ENCODE assay signal across 8 mouse cellular contexts in genomic region chr1:85894748-85895360, GRCm38 (mm10). TPM values are rescaled to one million over a fixed set of nuclear protein-coding genes. Genes with fewer than 3 reads are reported as not detected.
DNase-seq lines count a peak whose midpoint lies in the region; ATAC-seq and TF ChIP-seq lines count a peak whose summit lies in the region.

No protein-coding gene starts in this region.

- H3K27me3 ChIP-seq in embryonic facial prominence, embryonic 12.5 days = no peaks in the 10 kb centered on the region
- no peaks in the 10 kb centered on the region for H3K27me3 ChIP-seq in hindbrain, embryonic 12.5 days
- no peaks in the 10 kb centered on the region for H3K27me3 ChIP-seq in liver, embryonic 12.5 days (replicated peaks)

- peak overlapping the region; percentile 82 for H3K4me2 ChIP-seq in embryonic facial prominence, embryonic 12.5 days (replicated peaks)
- peak overlapping the region; percentile 80 for H3K4me2 ChIP-seq in hindbrain, embryonic 12.5 days (replicated peaks)
- peak overlapping the region; percentile 96 for H3K4me2 ChIP-seq in liver, embryonic 12.5 days

- H3K27ac ChIP-seq in left cerebral cortex, adult 2 months = peak overlapping the region; percentile 94
- H3K27ac ChIP-seq in embryonic facial prominence, embryonic 12.5 days = peak overlapping the region; percentile 96
- H3K27ac ChIP-seq in hindbrain, embryonic 12.5 days = peak overlapping the region; percentile 91
- H3K27ac ChIP-seq in liver, embryonic 12.5 days = peak overlapping the region; percentile 26; the same call in 1 of the 2 replicates

- no peak for DNase-seq in left cerebral cortex, adult 2 months (ENCODE audit: extremely low spot score in 1 of 2, low spot score in 2 of 2)
- DNase-seq in left cerebral cortex, adult 11 months (ENCODE audit: low spot score) = no peak
- DNase-seq in adrenal gland, postnatal 10 days = peak; percentile 67
- peak; percentile 54 for DNase-seq in yolk sac, embryonic 10.5 days (ENCODE audit: low spot score)

- H3K4me1 ChIP-seq in embryonic facial prominence, embryonic 12.5 days = peaks cover 42% of the 10 kb centered on the region
- peaks cover 49% of the 10 kb centered on the region for H3K4me1 ChIP-seq in hindbrain, embryonic 12.5 days
- peaks cover 47% of the 10 kb centered on the region for H3K4me1 ChIP-seq in liver, embryonic 12.5 days

- H3K4me3 ChIP-seq in left cerebral cortex, adult 2 months = peak overlapping the region; percentile 89
- peak overlapping the region; percentile 78 for H3K4me3 ChIP-seq in embryonic facial prominence, embryonic 12.5 days
- peak overlapping the region; percentile 85 for H3K4me3 ChIP-seq in hindbrain, embryonic 12.5 days
- peak overlapping the region; percentile 78 for H3K4me3 ChIP-seq in liver, embryonic 12.5 days

- H3K36me3 ChIP-seq in embryonic facial prominence, embryonic 12.5 days = no peaks in the 10 kb centered on the region
- no peaks in the 10 kb centered on the region for H3K36me3 ChIP-seq in hindbrain, embryonic 12.5 days
- H3K36me3 ChIP-seq in liver, embryonic 12.5 days = no peaks in the 10 kb centered on the region

- no peaks in the 10 kb centered on the region for H3K9me3 ChIP-seq in embryonic facial prominence, embryonic 12.5 days
- no peaks in the 10 kb centered on the region for H3K9me3 ChIP-seq in hindbrain, embryonic 12.5 days (replicated peaks)
- H3K9me3 ChIP-seq in liver, embryonic 12.5 days (replicated peaks) = no peaks in the 10 kb centered on the region

- H3K9ac ChIP-seq in embryonic facial prominence, embryonic 12.5 days = peak overlapping the region; percentile 84
- H3K9ac ChIP-seq in hindbrain, embryonic 12.5 days = peak overlapping the region; percentile 92
- H3K9ac ChIP-seq in liver, embryonic 12.5 days = peak overlapping the region; percentile 76

- TF ChIP-seq CTCF in left cerebral cortex, adult 2 months (IDR thresholded peaks at IDR 0.05) = no peak

- ATAC-seq in embryonic facial prominence, embryonic 12.5 days (ENCODE audit: insufficient number of reproducible peaks, insufficient read depth, low FRiP score, low TSS enrichment) = peak; percentile 33
- ATAC-seq in hindbrain, embryonic 12.5 days (ENCODE audit: low FRiP score) = peak; percentile 62
- peak; percentile 22 for ATAC-seq in liver, embryonic 12.5 days
- peak; percentile 6; the same call in 1 of the 2 replicates for ATAC-seq in monocyte, adult 5-6 weeks (replicated peaks; ENCODE audit: insufficient number of reproducible peaks, low FRiP score, low TSS enrichment, poor library complexity, severe bottlenecking)

- intact Hi-C loops in left cerebral cortex, adult 2 months (cut with DNase I) = loop anchor here (1.0 to 5.0 kb wide), 4 partner anchors 25 to 103 kb away; partner anchors contain the start of genes 4933407L21Rik and Cab39

- WGBS in embryonic facial prominence, embryonic 12.5 days = under 1% methylated on average over 30 of the region's 30 CpGs
- under 1% methylated on average over 30 of the region's 30 CpGs for WGBS in hindbrain, embryonic 12.5 days
- WGBS in liver, embryonic 12.5 days (ENCODE audit: insufficient replicate concordance) = 1% methylated on average over 29 of the region's 30 CpGs

RNA-seq across cellular contexts. Expression of gene Itm2c, which starts 0.8 kb away (rescaled TPM):
- 100 to 1,000 TPM; 714 to 742 TPM for total RNA-seq in left cerebral cortex, adult 2 months (2021)
- total RNA-seq in adrenal gland, postnatal 10 days (2021) = 100 to 1,000 TPM; 284 to 307 TPM
- 252 and 258 TPM in 2 replicates for polyA plus RNA-seq in embryonic facial prominence, embryonic 12.5 days (2016; fragmentation: Nextera tagmentation; extraction: Ambion mirVana)
- 169 and 173 TPM in 2 replicates for polyA plus RNA-seq in hindbrain, embryonic 12.5 days (2016; fragmentation: Nextera tagmentation; extraction: Ambion mirVana)
- polyA plus RNA-seq in liver, embryonic 12.5 days (2016; fragmentation: Nextera tagmentation; extraction: Ambion mirVana) = 41.3 and 42.3 TPM in 2 replicates
- total RNA-seq in monocyte, adult 5-6 weeks (2017) = 94.7 to 124 TPM (median 121 TPM) in 3 replicates

RNA-seq across cellular contexts. Expression of gene 4933407L21Rik, which starts 33.4 kb away (rescaled TPM):
- 1 to 10 TPM; 5.5 to 7.2 TPM for total RNA-seq in left cerebral cortex, adult 2 months (2021)
- under 1 TPM; 0.18 to 0.24 TPM for total RNA-seq in adrenal gland, postnatal 10 days (2021)
- 0.22 and 0.29 TPM in 2 replicates for polyA plus RNA-seq in embryonic facial prominence, embryonic 12.5 days (2016; fragmentation: Nextera tagmentation; extraction: Ambion mirVana)
- 1.3 and 1.6 TPM in 2 replicates for polyA plus RNA-seq in hindbrain, embryonic 12.5 days (2016; fragmentation: Nextera tagmentation; extraction: Ambion mirVana)
- not detected in 2 replicates for polyA plus RNA-seq in liver, embryonic 12.5 days (2016; fragmentation: Nextera tagmentation; extraction: Ambion mirVana)
- not detected in 3 replicates for total RNA-seq in monocyte, adult 5-6 weeks (2017)

Comparison
In these comparisons a context has a peak if more than half of its experiments do, and no peak if none do; other contexts are left out.
1. DNase-seq: peak in adrenal gland, postnatal 10 days (single experiment) and yolk sac, embryonic 10.5 days (single experiment); none in left cerebral cortex, adult 2 months (0 of 2) and left cerebral cortex, adult 11 months (single experiment).
2. H3K27ac ChIP-seq: peak in every context shown above with its lines; median percentile 96 in embryonic facial prominence, embryonic 12.5 days; 94 in left cerebral cortex, adult 2 months; 91 in hindbrain, embryonic 12.5 days; 26 in liver, embryonic 12.5 days.
3. ATAC-seq: peak in every context shown above with its lines; median percentile 62 in hindbrain, embryonic 12.5 days; 33 in embryonic facial prominence, embryonic 12.5 days; 22 in liver, embryonic 12.5 days; 6 in monocyte, adult 5-6 weeks.
4. Peak in every context shown above with its lines, with median percentiles within 50 percentile points of each other: H3K4me3 ChIP-seq, H3K4me2 ChIP-seq and H3K9ac ChIP-seq.